Comparison of ENCODE assay signal across 8 mouse cellular contexts in the genomic region with DNA sequence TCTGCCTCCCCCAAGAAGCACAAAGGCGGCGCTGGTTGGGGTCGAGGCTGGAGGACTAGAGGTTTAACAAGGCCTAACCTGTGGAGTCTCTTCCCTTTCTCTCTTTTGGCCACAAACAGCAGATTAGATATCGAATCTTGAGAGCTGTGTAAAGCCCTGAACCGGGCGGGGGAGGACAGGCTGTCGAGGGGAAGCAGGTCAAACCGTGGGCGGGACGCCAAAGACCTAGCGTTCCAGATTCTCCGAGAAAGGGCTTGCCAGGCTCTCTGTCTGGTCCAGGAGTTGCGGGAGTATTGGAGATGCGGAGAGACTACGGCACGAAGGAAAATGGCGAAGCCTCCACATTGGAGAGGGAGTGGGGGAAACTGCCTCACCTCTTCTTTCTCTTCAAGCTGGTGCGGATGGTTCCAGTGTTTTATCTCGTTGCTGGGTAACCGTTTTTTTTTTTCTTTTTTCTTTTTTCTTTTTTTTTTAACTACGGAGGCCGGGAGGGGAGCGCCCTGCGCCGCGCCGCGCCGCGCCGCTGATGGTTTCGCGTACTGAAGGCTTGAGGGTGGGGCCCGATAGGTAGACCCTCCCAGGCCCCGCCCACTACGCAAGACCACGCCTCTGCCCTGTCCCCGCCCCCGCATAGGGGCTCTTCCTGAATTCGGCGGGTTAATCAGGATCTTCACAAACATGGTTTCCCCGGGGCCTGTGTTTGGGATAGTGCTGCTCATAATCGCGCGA. TPM values are rescaled to one million over a fixed set of nuclear protein-coding genes. Genes with fewer than 3 reads are reported as not detected.
DNase-seq lines count a peak whose midpoint lies in the region; ATAC-seq and TF ChIP-seq lines count a peak whose summit lies in the region.

A gene (minus strand): TSS at position 541 of the 729 bp plus-strand sequence.

- peaks cover 13% of the 10 kb centered on the region for H3K4me1 ChIP-seq in hindbrain, embryonic 13.5 days (replicated peaks)

- ATAC-seq in Patski: peak; percentile 95
- ATAC-seq in hindbrain, embryonic 13.5 days (ENCODE audit: low FRiP score): peak; percentile 95

- WGBS in hindbrain, embryonic 13.5 days: under 1% methylated on average over 45 of the region's 45 CpGs

- H3K27ac ChIP-seq in hindbrain, embryonic 13.5 days: peak within 1 kb of the TSS; percentile 90

- no peaks in the 10 kb centered on the region for H3K36me3 ChIP-seq in hindbrain, embryonic 13.5 days

- H3K9ac ChIP-seq in hindbrain, embryonic 13.5 days: peak within 1 kb of the TSS; percentile 86

- peak; percentile 68 for DNase-seq in Patski (ENCODE audit: low read depth, low spot score)
- peak; percentile 92 to 93 for DNase-seq in cerebellum, postnatal 14 days
- DNase-seq in frontal cortex, postnatal 14 days (ENCODE audit: low spot score in 2 of 2): peak; percentile 79 to 82
- peak; percentile 67 to 74 for DNase-seq in layer of hippocampus, postnatal 25 days (ENCODE audit: extremely low spot score in 1 of 2, low spot score in 1 of 2)
- peak; percentile 88 for DNase-seq in lung, postnatal 25 days (ENCODE audit: low spot score)
- DNase-seq in retina, embryonic 14.5 days (ENCODE audit: low spot score): peak; percentile 91
- DNase-seq in thymus, postnatal 4 days: peak; percentile 96

- CTCF ChIA-PET in Patski (lab: Charles Lee): interaction anchor here (1.2 to 3.8 kb wide), 5 partner anchors 12 to 182 kb away, joined by 3 to 39 read pairs (median 13); a partner anchor contains a TSS

- in situ Hi-C loops in Patski (cut with MboI; ENCODE audit: low pct_unique_long_range_greater_than_20kb): loop anchor here (10.0 kb wide), 1 partner anchor 149 kb away; no protein-coding TSS in a partner anchor

- no peaks in the 10 kb centered on the region for H3K27me3 ChIP-seq in Patski
- no peaks in the 10 kb centered on the region for H3K27me3 ChIP-seq in hindbrain, embryonic 13.5 days

- H3K9me3 ChIP-seq in hindbrain, embryonic 13.5 days: no peaks in the 10 kb centered on the region

- POLR2A ChIA-PET in Patski (lab: Charles Lee): interaction anchor here (0.6 kb wide), 1 partner anchor 121 kb away, joined by 5 read pairs; no protein-coding TSS in a partner anchor

- H3K4me3 ChIP-seq in hindbrain, embryonic 13.5 days: peak within 1 kb of the TSS; percentile 60

- no peak for TF ChIP-seq CTCF in Patski (IDR thresholded peaks at IDR 0.05)

- H3K4me2 ChIP-seq in hindbrain, embryonic 13.5 days: peak within 1 kb of the TSS; percentile 71

RNA-seq across cellular contexts. Expression of the gene that starts here (rescaled TPM):
- polyA plus RNA-seq in Patski (2021): 11.6 TPM
- polyA plus RNA-seq in hindbrain, embryonic 13.5 days (2015; fragmentation: Nextera tagmentation; extraction: Ambion mirVana): 16.1 and 17.1 TPM in 2 replicates
- total RNA-seq in layer of hippocampus, postnatal 25 days (2021): 1 to 10 TPM; 2.3 to 2.8 TPM

Comparison
In these comparisons a context has a peak if more than half of its experiments do, and no peak if none do; other contexts are left out.
1. Peak in every context shown above with its lines: DNase-seq, ATAC-seq, H3K4me3 ChIP-seq and H3K27ac ChIP-seq.